Mouse (Mus musculus): ENCODE measurements around the gene Swap70.

- TF ChIP-seq UBTF (IDR thresholded peaks at IDR 0.05; ENCODE audit: borderline replicate concordance, insufficient read depth, low read depth, low read length) (no peak), MYB (IDR thresholded peaks at IDR 0.05; ENCODE audit: low read depth, low read length) (no peak), TCF12 (IDR thresholded peaks at IDR 0.05; ENCODE audit: low read depth, low read length) (no peak), POLR2AphosphoS2 (IDR thresholded peaks at IDR 0.05; ENCODE audit: low read length) (no peak), POLR2A (IDR thresholded peaks at IDR 0.05; ENCODE audit: control insufficient read depth in 1 of 2, insufficient read depth in 1 of 2, low read depth in 1 of 2, low read length in 2 of 2, poor library complexity in 1 of 2) (no peak), CTCF (IDR thresholded peaks at IDR 0.05 in 2 of 3, conservative IDR thresholded peaks at IDR 0.05 in 1 of 3; ENCODE audit: control insufficient read depth in 1 of 3, insufficient read depth in 1 of 3, low read depth in 2 of 3, low read length in 3 of 3, poor library complexity in 1 of 3, severe bottlenecking in 1 of 3) (no peak), NELFE (IDR thresholded peaks at IDR 0.05; ENCODE audit: low read depth, low read length) (no peak), CHD2 (IDR thresholded peaks at IDR 0.05; ENCODE audit: low read length) (no peak), MAX (IDR thresholded peaks at IDR 0.05; ENCODE audit: low read length) (no peak)
These were observed 77.4 kb downstream of the Swap70 start for GRCm38 (mm10) chr7:110298739-110299410.
